Mouse (Mus musculus): ENCODE results near the gene Phf7. TPM values are rescaled to one million over a fixed set of nuclear protein-coding genes. Genes with fewer than 3 reads are reported as not detected.

The Phf7 gene
- polyA plus RNA-seq, 1 experiment from 2014 or later: 10.4 TPM

DNA sequence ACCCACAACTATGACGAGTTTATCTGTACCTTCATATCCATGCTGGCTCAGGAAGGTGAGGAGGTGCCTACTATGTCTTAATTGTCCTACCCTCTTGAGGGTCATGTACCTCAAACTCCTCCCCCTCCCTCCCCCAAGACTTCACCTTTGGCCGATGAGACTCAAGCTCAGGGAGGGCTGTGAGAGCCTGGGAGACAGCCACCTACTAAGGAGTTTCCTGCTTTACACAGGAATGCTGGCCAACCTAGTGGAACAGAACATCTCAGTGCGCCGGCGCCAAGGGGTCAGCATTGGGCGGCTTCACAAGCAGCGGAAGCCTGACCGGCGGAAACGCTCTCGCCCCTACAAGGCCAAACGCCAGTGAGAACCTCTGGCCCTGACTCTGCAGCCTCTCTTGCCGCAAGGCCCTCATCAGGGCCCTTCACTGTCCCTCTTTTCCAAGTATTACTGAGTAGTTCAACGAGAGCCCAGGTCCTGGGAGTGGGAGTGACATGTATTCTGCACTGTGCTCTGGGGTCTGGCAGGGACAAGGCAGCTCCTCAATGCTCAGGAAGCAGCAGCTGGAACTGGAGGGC lies 7.4 kb upstream of the Phf7 start:
- no peak overlapping the region for H3K27ac ChIP-seq
- no peak overlapping the region for H3K9ac ChIP-seq
- ATAC-seq (ENCODE audit: low FRiP score) (no peak), DNase-seq (ENCODE audit: low spot score) (no peak)
- no peak overlapping the region for H3K4me2 ChIP-seq (replicated peaks)
- peaks cover 87% of the 10 kb centered on the region for H3K36me3 ChIP-seq (replicated peaks; ENCODE audit: control insufficient read depth, insufficient read depth)
- no peaks in the 10 kb centered on the region for H3K27me3 ChIP-seq (ENCODE audit: control insufficient read depth, insufficient read depth, low read length)
- no peak overlapping the region for H3K4me3 ChIP-seq (replicated peaks; ENCODE audit: low read length)
- H3K4me1 ChIP-seq (replicated peaks; ENCODE audit: control insufficient read depth, insufficient read depth, low read length): no peaks in the 10 kb centered on the region
- WGBS: 98% methylated on average over 14 of the region's 14 CpGs
- H3K9me3 ChIP-seq (ENCODE audit: control insufficient read depth, low read length): no peaks in the 10 kb centered on the region

DNA sequence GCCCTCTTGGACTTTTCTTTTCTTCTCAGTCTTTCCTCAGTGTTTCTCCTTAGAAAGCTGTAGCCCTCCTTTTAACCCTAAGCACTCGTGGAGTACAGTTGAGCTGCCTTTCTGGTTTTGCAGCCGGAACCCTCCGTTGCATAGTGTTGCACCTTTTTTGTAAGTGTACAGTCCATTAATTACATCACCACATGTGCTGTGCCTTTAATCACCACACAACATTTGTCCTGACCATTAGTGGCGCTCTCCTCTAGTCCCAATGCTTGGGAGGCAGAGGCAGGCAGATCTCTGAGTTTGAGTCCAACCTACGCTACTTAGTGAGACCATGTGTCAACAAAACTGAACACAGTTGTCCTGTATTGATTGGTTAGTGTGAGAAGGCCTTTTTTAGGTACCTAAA lies 974 bp upstream of the Phf7 start:
- H3K27ac ChIP-seq: no peak overlapping the region
- WGBS: 91% methylated on average over 5 of the region's 5 CpGs
- DNase-seq (ENCODE audit: low spot score): no peak
- H3K9ac ChIP-seq: peak overlapping the region; percentile 94
- H3K36me3 ChIP-seq (replicated peaks; ENCODE audit: control insufficient read depth, insufficient read depth): peaks cover 46% of the 10 kb centered on the region
- peak overlapping the region; percentile 86 for H3K4me3 ChIP-seq (replicated peaks; ENCODE audit: low read length)
- H3K27me3 ChIP-seq (ENCODE audit: control insufficient read depth, insufficient read depth, low read length): no peaks in the 10 kb centered on the region
- ATAC-seq (ENCODE audit: low FRiP score): no peak
- peaks cover 10% of the 10 kb centered on the region for H3K4me1 ChIP-seq (replicated peaks; ENCODE audit: control insufficient read depth, insufficient read depth, low read length)
- H3K9me3 ChIP-seq (ENCODE audit: control insufficient read depth, low read length): no peaks in the 10 kb centered on the region
- H3K4me2 ChIP-seq (replicated peaks): peak overlapping the region; percentile 72

DNA sequence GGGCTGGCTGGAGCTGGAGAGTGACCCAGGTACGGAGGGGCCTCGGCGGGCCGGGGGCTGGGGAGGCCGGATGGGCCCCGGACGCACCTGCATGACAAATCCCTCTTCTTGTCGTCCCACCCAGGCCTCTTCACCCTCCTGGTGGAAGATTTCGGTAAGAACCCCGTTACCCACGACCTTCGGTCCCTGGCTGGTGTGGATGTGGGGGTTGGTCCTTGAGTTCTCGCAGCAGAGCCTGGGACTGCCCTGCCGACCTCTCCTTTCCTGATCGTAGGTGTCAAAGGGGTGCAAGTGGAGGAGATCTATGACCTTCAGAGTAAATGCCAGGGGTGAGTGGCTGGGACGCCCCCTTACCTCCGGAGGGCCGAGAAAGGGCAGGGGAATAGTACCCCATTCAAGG lies 509 bp upstream of the Phf7 start:
- Histone ChIP-seq H3K4me2 (replicated peaks) (peak overlapping the region; percentile 72), H3K9me3 (ENCODE audit: control insufficient read depth, low read length) (no peaks in the 10 kb centered on the region), H3K9ac (peak overlapping the region; percentile 94), H3K27ac (peak overlapping the region; percentile 95), H3K36me3 (replicated peaks; ENCODE audit: control insufficient read depth, insufficient read depth) (peaks cover 41% of the 10 kb centered on the region), H3K27me3 (ENCODE audit: control insufficient read depth, insufficient read depth, low read length) (no peaks in the 10 kb centered on the region), H3K4me1 (replicated peaks; ENCODE audit: control insufficient read depth, insufficient read depth, low read length) (peaks cover 10% of the 10 kb centered on the region), H3K4me3 (replicated peaks; ENCODE audit: low read length) (peak overlapping the region; percentile 86)
- DNase-seq (ENCODE audit: low spot score) (no peak), ATAC-seq (ENCODE audit: low FRiP score) (no peak)
- WGBS: 3% methylated on average over 18 of the region's 18 CpGs

DNA sequence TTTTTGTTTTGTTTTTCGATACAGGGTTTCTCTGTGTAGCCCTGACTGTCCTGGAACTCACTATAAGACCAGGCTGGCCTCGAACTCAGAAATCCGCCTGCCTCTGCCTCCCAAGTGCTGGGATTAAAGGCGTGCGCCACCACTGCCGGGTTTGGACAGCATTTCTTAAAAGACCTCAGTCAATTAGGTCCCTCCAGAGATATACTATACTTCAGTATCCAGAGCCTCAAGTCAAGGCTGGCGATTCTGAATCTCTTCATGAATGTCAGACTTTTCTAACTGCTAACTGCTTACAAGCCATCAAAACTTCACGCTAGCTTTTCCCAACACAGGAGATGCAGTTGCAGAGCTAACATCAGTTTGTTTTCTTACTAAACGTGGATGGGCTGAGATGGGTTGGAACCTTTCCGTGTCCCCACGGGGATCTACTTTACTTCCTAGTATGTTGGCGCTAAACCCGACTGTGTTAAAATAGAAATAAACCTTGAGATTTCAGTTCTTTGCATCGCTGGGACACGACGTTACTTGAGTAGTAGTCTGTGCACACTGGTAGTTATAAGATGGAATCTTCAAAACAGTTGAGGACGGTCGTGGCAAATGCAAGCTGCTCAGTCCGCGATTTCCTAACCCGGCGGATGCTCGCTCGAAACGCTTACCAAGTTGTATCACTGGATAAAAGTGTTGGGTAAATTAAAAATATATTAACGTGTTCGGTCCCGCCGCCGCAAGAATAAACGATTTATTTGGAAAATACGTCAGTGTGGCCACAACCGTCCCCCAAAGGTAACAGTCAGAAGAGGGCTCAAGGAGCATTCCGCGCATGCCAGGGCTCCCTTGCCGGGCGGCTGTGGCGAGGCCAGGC lies 664 bp downstream of the Phf7 start:
- ATAC-seq (ENCODE audit: low FRiP score) (peak; percentile 26), DNase-seq (ENCODE audit: low spot score) (no peak)
- peak overlapping the region; percentile 60 for H3K4me2 ChIP-seq (replicated peaks)
- no peaks in the 10 kb centered on the region for H3K9me3 ChIP-seq (ENCODE audit: control insufficient read depth, low read length)
- peak overlapping the region; percentile 86 for H3K4me3 ChIP-seq (replicated peaks; ENCODE audit: low read length)
- H3K9ac ChIP-seq: peak overlapping the region; percentile 84
- peaks cover 29% of the 10 kb centered on the region for H3K36me3 ChIP-seq (replicated peaks; ENCODE audit: control insufficient read depth, insufficient read depth)
- peaks cover 10% of the 10 kb centered on the region for H3K4me1 ChIP-seq (replicated peaks; ENCODE audit: control insufficient read depth, insufficient read depth, low read length)
- WGBS: 20% methylated on average over 38 of the region's 38 CpGs
- no peaks in the 10 kb centered on the region for H3K27me3 ChIP-seq (ENCODE audit: control insufficient read depth, insufficient read depth, low read length)
- peak overlapping the region; percentile 95 for H3K27ac ChIP-seq

DNA sequence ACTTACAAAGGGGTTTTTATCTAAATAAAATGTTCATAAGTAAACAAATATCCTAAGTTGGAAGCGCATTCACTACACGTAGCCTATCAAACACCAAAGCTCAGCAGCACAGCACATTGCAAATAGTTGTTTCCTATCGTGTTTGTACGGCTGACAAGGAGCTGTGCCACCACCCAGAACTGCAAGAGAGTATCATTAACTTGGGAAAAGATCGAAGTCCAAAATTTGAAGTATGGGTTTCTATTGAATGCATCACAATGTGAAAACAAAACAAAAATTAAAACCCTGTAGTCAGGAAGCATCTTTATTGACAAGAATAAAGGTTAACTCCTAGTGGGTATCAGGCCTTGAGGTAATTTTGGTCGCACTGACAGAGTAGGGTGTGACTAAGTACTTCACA lies 2.7 kb downstream of the Phf7 start:
- Histone ChIP-seq H3K4me2 (replicated peaks) (no peak overlapping the region), H3K4me1 (replicated peaks; ENCODE audit: control insufficient read depth, insufficient read depth, low read length) (peaks cover 10% of the 10 kb centered on the region), H3K27me3 (ENCODE audit: control insufficient read depth, insufficient read depth, low read length) (no peaks in the 10 kb centered on the region), H3K36me3 (replicated peaks; ENCODE audit: control insufficient read depth, insufficient read depth) (peaks cover 9% of the 10 kb centered on the region), H3K27ac (no peak overlapping the region), H3K9me3 (ENCODE audit: control insufficient read depth, low read length) (no peaks in the 10 kb centered on the region), H3K9ac (no peak overlapping the region), H3K4me3 (replicated peaks; ENCODE audit: low read length) (no peak overlapping the region)
- ATAC-seq (ENCODE audit: low FRiP score) (no peak), DNase-seq (ENCODE audit: low spot score) (no peak)
- WGBS: 94% methylated on average over 6 of the region's 6 CpGs

DNA sequence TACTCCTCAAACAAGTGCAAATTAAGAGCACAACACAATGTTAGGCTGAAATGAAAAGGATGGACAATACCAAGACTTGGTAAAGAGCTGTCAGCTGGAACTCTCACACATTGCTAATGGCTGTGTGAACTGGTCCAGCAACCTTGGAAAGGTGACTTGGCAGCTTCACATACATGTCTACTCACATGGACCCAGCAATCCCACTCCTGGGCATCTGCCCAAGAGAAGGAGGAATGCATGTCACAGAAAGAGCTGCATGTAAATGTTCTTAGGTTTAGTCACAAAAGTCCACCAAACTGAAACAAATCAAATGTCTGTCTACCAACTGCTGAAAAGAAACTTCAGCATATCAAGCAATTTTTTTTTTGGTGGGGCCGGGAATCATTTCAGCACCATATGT lies 5.2 kb downstream of the Phf7 start:
- DNase-seq (ENCODE audit: low spot score): no peak
- 89% methylated on average over 1 of the region's 1 CpGs for WGBS
- H3K9ac ChIP-seq: no peak overlapping the region
- H3K4me2 ChIP-seq (replicated peaks): no peak overlapping the region
- no peaks in the 10 kb centered on the region for H3K9me3 ChIP-seq (ENCODE audit: control insufficient read depth, low read length)
- no peaks in the 10 kb centered on the region for H3K4me1 ChIP-seq (replicated peaks; ENCODE audit: control insufficient read depth, insufficient read depth, low read length)
- ATAC-seq (ENCODE audit: low FRiP score): no peak
- no peaks in the 10 kb centered on the region for H3K27me3 ChIP-seq (ENCODE audit: control insufficient read depth, insufficient read depth, low read length)
- H3K4me3 ChIP-seq (replicated peaks; ENCODE audit: low read length): no peak overlapping the region
- no peaks in the 10 kb centered on the region for H3K36me3 ChIP-seq (replicated peaks; ENCODE audit: control insufficient read depth, insufficient read depth)
- no peak overlapping the region for H3K27ac ChIP-seq

DNA sequence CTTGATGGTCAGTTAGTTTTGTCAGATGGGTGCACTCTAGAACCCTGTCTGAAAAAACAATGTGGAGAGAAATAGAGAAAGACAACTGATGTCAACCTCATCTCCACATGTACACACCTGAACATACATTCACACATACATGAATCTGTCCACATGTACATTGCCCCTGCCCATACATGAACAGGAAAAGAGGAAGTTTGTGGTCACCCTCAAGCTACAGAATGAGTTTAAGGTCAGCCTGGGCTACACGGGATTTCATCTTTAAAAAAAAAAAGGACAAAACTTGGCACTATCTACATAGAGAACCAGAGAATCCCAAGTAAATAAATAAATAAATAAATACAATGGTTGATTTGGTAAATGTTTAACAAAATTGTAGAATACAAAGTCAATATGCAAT lies 6.3 kb downstream of the Phf7 start:
- Histone ChIP-seq H3K4me2 (replicated peaks) (no peak overlapping the region), H3K9me3 (ENCODE audit: control insufficient read depth, low read length) (no peaks in the 10 kb centered on the region), H3K4me1 (replicated peaks; ENCODE audit: control insufficient read depth, insufficient read depth, low read length) (no peaks in the 10 kb centered on the region), H3K36me3 (replicated peaks; ENCODE audit: control insufficient read depth, insufficient read depth) (no peaks in the 10 kb centered on the region), H3K27me3 (ENCODE audit: control insufficient read depth, insufficient read depth, low read length) (no peaks in the 10 kb centered on the region), H3K9ac (no peak overlapping the region), H3K27ac (no peak overlapping the region), H3K4me3 (replicated peaks; ENCODE audit: low read length) (no peak overlapping the region)
- DNase-seq (ENCODE audit: low spot score) (no peak), ATAC-seq (ENCODE audit: low FRiP score) (no peak)
- WGBS: 73% methylated on average over 1 of the region's 1 CpGs

DNA sequence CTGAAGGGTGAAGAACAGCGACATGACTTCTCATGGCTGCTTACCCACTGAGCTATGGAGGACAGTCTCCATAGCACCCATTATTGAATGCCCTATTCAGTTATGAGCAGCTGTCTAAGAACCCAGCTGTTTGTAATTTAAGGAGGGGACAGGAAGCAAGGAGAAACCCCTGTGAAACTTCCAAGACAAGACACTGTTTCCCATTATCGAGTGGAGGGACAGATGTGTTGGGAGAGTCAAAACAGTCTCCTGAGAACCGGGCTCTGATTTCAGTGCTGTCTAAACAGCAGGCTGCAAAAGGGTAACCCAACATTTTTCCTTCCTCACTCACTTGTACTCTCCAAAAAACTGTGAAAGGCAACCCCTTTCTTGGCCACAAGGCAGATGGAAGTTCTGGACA lies 10.6 kb downstream of the Phf7 start:
- Histone ChIP-seq H3K4me3 (replicated peaks; ENCODE audit: low read length) (no peak overlapping the region), H3K27me3 (ENCODE audit: control insufficient read depth, insufficient read depth, low read length) (no peaks in the 10 kb centered on the region)

DNA sequence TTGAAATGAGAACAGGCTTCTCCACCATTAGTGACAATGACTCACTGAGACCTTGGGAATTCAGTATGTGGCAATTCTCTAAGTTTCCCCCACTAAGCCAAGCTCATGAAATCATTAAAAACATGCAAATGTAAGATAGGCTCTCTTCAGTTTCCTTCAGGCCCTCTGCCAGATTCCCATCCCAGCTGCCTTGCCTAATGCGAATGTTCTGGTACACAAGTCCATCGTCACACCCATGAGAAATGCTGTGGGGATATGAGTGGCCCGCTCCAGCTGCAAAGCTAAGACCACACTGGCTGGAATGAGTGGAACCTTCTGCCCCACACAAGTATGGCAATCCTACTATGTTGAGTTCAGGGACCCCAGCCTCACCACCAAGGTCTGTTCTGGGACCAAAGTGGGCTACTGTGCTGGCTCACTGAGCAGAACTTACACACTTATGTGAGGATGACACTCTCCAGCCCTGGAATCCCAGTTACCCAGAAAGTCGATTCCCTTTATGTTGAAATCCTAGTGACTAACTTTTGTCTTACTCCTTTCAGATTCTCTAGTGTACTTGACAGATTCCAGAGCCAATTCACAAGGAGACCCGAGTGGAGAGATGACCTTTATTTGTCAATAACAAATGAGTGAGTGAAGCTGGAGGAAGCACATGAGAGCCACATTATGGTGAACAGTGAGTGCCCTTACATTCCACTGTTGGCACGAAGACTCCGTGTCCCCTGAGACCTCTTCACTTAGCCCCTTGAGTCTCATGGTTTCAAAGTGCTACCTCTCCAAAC lies 13.8 kb downstream of the Phf7 start:
- Histone ChIP-seq H3K4me2 (replicated peaks) (no peak overlapping the region), H3K4me1 (replicated peaks; ENCODE audit: control insufficient read depth, insufficient read depth, low read length) (0 out of 2 replicates have a peak, but pooled peaks cover 3% of the 10 kb centered on the region), H3K36me3 (replicated peaks; ENCODE audit: control insufficient read depth, insufficient read depth) (no peaks in the 10 kb centered on the region), H3K9me3 (ENCODE audit: control insufficient read depth, low read length) (no peaks in the 10 kb centered on the region), H3K4me3 (replicated peaks; ENCODE audit: low read length) (no peak overlapping the region), H3K27me3 (ENCODE audit: control insufficient read depth, insufficient read depth, low read length) (no peaks in the 10 kb centered on the region), H3K27ac (no peak overlapping the region), H3K9ac (no peak overlapping the region)
- 86% methylated on average over 7 of the region's 7 CpGs for WGBS
- no peak for ATAC-seq (ENCODE audit: low FRiP score)
- no peak for DNase-seq (ENCODE audit: low spot score)

More for the DNA sequence above, 10.6 kb downstream of the Phf7 start:
- Histone ChIP-seq H3K4me1 (replicated peaks; ENCODE audit: control insufficient read depth, insufficient read depth, low read length) (no peaks in the 10 kb centered on the region), H3K9ac (no peak overlapping the region), H3K9me3 (ENCODE audit: control insufficient read depth, low read length) (no peaks in the 10 kb centered on the region), H3K36me3 (replicated peaks; ENCODE audit: control insufficient read depth, insufficient read depth) (no peaks in the 10 kb centered on the region), H3K27ac (no peak overlapping the region), H3K4me2 (replicated peaks) (no peak overlapping the region)
- ATAC-seq (ENCODE audit: low FRiP score): no peak
- DNase-seq (ENCODE audit: low spot score): no peak
- 94% methylated on average over 3 of the region's 3 CpGs for WGBS

Data from hindbrain, embryonic 14.5 days (tissue).